Mouse (Mus musculus) hindlimb bud, embryonic 11.5 days (tissue): Measurements from ENCODE around the gene Eef1b2.
A peak's percentile ranks its signal among the peaks of the same experiment; 100 is the strongest.

ENCODE experiments used
- DNase-seq: peaks from one replicate; pipeline ENCODE4 v3.0.0-alpha.2; 2012; ENCODE audit warnings: low read depth, low spot score; ENCODE audit errors: extremely low spot score

The Eef1b2 gene

GRCm38 (mm10) chr1:63192306-63193065, 15.9 kb downstream of the Eef1b2 start:
- DNase-seq, result no peak

- no peak for DNase-seq
Measured at GRCm38 (mm10) chr1:63195848-63196512, 19.4 kb downstream of the Eef1b2 start.

GRCm38 (mm10) chr1:63199387-63199786, 22.8 kb downstream of the Eef1b2 start:
- no peak for DNase-seq

- DNase-seq, result no peak
Measured at GRCm38 (mm10) chr1:63200322-63200721, 23.7 kb downstream of the Eef1b2 start.

- no peak for DNase-seq
Measured at GRCm38 (mm10) chr1:63201672-63202071, 25.0 kb downstream of the Eef1b2 start.

- no peak for DNase-seq
Measured at GRCm38 (mm10) chr1:63203471-63203870, 26.8 kb downstream of the Eef1b2 start.

DNA sequence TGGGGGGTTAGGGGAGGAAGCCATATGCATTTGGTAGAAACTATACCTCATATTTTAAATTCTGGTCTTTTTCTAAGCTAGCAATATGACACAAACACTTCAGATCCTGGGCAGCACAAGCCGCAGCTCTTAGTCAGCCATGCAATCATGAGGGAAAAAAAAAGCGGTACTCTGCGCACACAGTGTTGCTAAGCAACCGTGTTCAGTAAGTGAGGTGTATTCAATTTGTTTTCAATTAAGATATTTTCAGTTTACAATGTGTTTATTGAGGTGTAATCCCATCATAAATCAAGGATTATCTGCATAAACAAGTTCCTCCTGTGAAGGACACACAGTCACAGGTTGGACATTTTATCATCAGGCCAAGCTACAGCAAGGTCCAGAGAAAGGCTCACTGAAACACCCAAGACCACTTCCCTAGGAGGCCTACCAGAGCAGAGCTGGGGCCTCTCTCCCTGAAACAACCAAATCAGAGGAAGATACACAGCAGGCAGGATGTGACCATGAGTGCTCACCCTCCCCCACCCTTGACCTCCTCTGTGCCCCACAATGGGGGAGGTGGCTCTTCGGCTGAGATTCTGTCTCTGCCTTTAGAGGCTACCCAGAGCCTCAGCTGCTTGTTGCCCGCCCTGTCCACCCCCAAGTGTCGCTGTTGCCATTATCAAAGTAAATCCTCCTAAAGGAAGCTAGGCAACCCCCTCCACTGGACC, 27.5 kb downstream of the Eef1b2 start:
- DNase-seq, result peak; percentile 91

- DNase-seq, result no peak
Measured at GRCm38 (mm10) chr1:63204660-63205394, 28.2 kb downstream of the Eef1b2 start.

GRCm38 (mm10) chr1:63207607-63208006, 31.0 kb downstream of the Eef1b2 start:
- DNase-seq, result no peak

DNA sequence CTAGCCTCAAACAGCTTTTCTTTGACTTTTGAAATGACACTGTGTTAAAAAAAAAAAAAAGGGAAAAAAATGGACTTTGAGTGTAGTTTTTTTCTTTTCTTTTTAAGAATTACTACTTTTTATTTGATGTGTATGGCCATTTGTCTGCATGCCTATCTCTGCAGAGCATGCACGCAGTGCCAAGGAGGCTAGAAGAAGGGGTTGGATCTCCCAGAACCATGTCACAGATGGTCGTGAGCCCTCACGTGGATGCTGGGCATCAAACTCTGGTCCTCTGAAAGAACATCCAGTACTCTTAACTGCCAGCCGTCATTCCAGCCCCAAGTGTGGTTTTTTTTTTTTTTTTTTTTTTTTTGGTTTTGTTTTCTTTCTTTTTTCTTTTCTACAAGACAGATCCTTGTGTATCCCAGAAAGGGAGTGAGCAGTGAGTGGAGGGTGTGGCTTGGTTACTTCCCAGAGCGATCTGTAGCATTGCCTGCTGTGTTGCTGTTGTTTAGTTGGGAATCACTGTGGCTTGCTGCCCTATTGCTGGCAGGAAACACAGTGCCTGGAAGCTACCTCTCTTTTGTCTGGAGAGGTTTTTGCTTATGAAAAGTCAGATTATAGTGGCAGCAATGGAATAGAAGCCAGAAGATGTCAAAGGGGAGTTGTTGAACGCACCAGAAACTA, 33.4 kb downstream of the Eef1b2 start:
- no peak for DNase-seq

DNA sequence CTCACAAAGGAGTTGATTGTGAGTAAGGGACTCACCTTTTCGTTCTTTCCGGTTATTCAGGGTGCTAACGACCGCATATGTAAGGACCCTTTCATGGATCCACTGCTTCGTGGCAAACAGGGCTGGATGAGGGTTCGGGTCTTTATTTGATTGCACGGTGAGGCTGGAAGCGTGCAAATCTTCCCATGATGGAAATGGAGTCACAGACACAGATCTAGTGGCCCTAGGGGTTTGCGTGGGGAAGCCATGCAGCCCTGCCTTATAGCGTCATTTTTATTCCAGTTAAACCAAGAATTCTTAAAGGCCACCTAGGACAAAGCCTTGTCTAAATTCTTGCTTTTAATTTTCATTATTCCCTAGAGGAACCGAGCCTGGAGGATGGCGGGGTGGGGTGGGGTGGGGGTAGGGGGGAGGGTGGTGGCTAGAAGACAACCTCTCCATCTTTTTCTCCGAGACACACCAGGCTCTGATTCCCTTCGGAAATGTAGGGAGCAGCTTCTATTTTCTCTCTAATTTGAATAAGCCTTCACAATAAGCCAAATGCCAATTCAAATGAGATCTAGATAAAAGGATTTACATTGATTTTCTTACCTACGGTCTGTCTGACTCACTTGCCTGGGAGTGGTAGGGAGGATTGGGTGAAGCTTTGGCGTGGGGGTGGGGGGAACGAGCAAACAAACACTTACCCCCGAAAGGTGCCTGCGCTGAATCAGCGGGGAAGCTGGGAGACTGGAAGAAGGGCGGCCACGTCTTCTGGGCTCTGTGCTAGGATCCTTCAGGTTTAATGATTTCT, 37.0 kb downstream of the Eef1b2 start:
- no peak for DNase-seq

GRCm38 (mm10) chr1:63214271-63214558, 37.6 kb downstream of the Eef1b2 start, which contains the start of gene Gpr1:
TSS of gene Gpr1 (minus strand) at chr1:63214543.
- no peak for DNase-seq

DNA sequence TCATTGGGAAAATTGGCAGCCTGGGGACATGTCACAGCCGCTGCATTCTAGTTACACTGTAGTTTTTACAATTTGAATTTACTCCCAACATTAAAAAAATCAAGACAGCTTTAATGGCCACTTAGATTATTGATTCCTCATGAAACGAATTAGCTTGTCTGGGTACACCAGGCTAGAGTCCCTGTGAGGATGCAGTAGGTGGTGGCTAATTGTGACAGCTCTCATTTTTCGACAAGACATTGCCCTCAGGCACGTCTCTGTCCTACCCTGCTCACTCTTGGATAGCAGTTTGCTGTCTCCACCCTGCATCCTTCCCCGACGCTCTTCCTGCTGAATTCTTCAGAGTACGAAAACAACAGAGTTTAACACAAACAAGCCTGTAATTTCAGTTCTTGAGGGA, 38.0 kb downstream of the Eef1b2 start:
- no peak for DNase-seq

GRCm38 (mm10) chr1:63219277-63219676, 42.7 kb downstream of the Eef1b2 start:
- DNase-seq, result no peak

DNA sequence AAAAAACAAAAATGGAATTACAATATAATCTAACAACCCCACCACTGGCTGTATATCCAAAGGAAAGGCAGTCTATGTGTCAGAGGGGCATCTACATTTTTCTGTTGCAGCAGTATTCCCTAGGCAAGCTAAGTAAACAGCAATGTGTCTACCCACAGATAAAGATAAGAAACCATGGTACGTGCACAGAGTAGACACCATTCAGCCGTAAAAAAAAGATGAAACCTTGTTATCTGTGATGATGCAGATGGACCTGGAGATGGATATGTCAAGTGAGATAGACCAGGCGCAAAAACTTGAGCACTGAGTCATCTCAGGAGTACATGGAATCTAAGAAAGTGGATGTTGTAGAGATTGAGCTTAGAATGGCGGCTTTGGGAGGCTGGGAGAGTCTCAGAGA, 48.4 kb downstream of the Eef1b2 start:
- DNase-seq, result no peak

DNA sequence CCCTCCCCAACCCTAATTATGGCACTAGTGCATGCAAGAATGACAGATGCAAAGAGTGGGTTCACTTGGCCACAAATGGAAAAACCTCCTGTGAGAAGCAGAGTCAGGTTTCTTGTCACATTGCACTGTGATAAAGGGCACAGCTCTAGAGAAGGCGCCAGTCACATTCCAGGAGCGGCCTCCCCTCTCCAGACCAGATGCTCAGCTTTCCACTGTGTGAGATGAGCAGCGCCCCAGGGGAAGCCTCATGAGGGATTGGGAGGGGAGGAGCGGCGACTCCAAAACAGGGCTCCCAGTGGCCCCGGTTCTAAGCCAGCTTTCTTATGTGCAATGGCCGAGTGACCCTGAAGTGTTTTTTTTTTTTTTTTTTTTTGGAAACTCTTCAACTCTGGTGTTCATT, 49.3 kb downstream of the Eef1b2 start:
- no peak for DNase-seq

DNA sequence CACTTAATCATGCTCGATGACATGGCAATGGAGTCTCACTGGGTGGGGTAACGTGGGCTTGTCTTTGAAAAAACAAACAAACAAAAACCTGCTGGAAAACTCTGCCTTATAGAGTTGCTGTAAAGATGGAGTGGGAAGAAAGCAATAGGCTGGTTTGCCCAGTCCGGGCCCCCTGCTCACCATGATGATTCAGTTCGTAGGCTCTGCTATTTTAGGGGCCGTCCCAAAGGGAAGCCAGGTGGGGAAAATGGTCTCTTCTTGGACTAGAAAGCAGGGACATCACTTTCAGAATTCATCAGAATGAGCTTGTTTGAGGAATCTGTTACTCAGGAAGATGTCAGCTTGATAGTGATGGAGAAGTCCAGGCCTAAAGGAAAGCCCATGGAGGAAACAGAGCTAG, 50.6 kb downstream of the Eef1b2 start:
- no peak for DNase-seq
